Mouse (Mus musculus) frontal cortex, adult (tissue): ENCODE measurements around the gene Cdk8.

Source experiments
- ATAC-seq: cut with Nextera tagmentation; 2 replicates; pipeline ENCODE4 v1.9.2; 2017; ENCODE audit warnings: mild to moderate bottlenecking, moderate library complexity, mixed read lengths; ENCODE audit not compliant: low TSS enrichment

The Cdk8 gene

GRCm38 (mm10) chr5:146281241-146281818 is 50.3 kb downstream of the Cdk8 start:
- no peak for ATAC-seq

GRCm38 (mm10) chr5:146281884-146282579 is 51.0 kb downstream of the Cdk8 start:
- ATAC-seq, result no peak

GRCm38 (mm10) chr5:146283899-146284298 is 52.9 kb downstream of the Cdk8 start:
- ATAC-seq, result no peak

- no peak for ATAC-seq
Measured at GRCm38 (mm10) chr5:146287416-146287815, 56.4 kb downstream of the Cdk8 start.

GRCm38 (mm10) chr5:146288048-146288501 is 57.0 kb downstream of the Cdk8 start:
- peak; percentile 99 for ATAC-seq

- ATAC-seq, result no peak
Measured at GRCm38 (mm10) chr5:146289921-146290320, 58.9 kb downstream of the Cdk8 start.

GRCm38 (mm10) chr5:146290446-146290845 is 59.4 kb downstream of the Cdk8 start:
- no peak for ATAC-seq

GRCm38 (mm10) chr5:146291560-146291959 is 60.5 kb downstream of the Cdk8 start:
- ATAC-seq, result no peak

- ATAC-seq, result no peak
Measured at GRCm38 (mm10) chr5:146292896-146293680, 62.1 kb downstream of the Cdk8 start.

- no peak for ATAC-seq
Measured at GRCm38 (mm10) chr5:146293919-146294700, 63.1 kb downstream of the Cdk8 start.

- no peak for ATAC-seq
Measured at GRCm38 (mm10) chr5:146294834-146295233, 63.8 kb downstream of the Cdk8 start.

- ATAC-seq, result no peak
Measured at GRCm38 (mm10) chr5:146298807-146299519, 67.9 kb downstream of the Cdk8 start.

- ATAC-seq, result no peak
Measured at GRCm38 (mm10) chr5:146299520-146299870, 68.5 kb downstream of the Cdk8 start.

GRCm38 (mm10) chr5:146303470-146303869 is 72.4 kb downstream of the Cdk8 start:
- peak; percentile 50; the same call in 1 of the 2 replicates for ATAC-seq

GRCm38 (mm10) chr5:146307046-146307743 is 76.2 kb downstream of the Cdk8 start:
- ATAC-seq, result no peak

- no peak for ATAC-seq
Measured at GRCm38 (mm10) chr5:146307744-146308096, 76.7 kb downstream of the Cdk8 start.

- no peak for ATAC-seq
Measured at GRCm38 (mm10) chr5:146314538-146314937, 83.5 kb downstream of the Cdk8 start.

- ATAC-seq, result peak; percentile 41; the same call in 1 of the 2 replicates
Measured at GRCm38 (mm10) chr5:146315268-146315921, 84.4 kb downstream of the Cdk8 start.

- ATAC-seq, result no peak
Measured at GRCm38 (mm10) chr5:146316316-146316715, 85.3 kb downstream of the Cdk8 start.

GRCm38 (mm10) chr5:146318051-146318450 is 87.0 kb downstream of the Cdk8 start:
- ATAC-seq, result peak; percentile 62; the same call in 1 of the 2 replicates
